ENCODE assay signal across 19 mouse cellular contexts in genomic region chr13:96376871-96377270, GRCm38 (mm10). TPM values are rescaled to one million over a fixed set of nuclear protein-coding genes. Genes with fewer than 3 reads are reported as not detected.
A peak's percentile ranks its signal among the peaks of the same experiment; 100 is the strongest.
DNase-seq lines count a peak whose midpoint lies in the region; ATAC-seq lines count a peak whose summit lies in the region.
"Had no signal": no experiment of that assay in that cellular context is flagged by ENCODE, and none has a peak within 500 bp of the region (broad histone marks: within the 10 kb centered on the region; RNA-seq: fewer than 3 reads in every experiment).

No protein-coding gene starts in this region.

- H3K27ac ChIP-seq in limb, embryonic 15.5 days, result no peak overlapping the region
- H3K27ac ChIP-seq: hindbrain, embryonic 12.5 days; intestine, embryonic 15.5 days; kidney, postnatal 0 days; liver, embryonic 12.5 days had no signal

- H3K9ac ChIP-seq in limb, embryonic 15.5 days, result no peak overlapping the region
- H3K9ac ChIP-seq: hindbrain, embryonic 12.5 days; intestine, embryonic 15.5 days; liver, embryonic 12.5 days had no signal

- H3K36me3 ChIP-seq in limb, embryonic 15.5 days, result no peaks in the 10 kb centered on the region
- H3K36me3 ChIP-seq: hindbrain, embryonic 12.5 days; intestine, embryonic 15.5 days; liver, embryonic 12.5 days had no signal

- WGBS in limb, embryonic 15.5 days, result 73% methylated on average over 18 of the region's 18 CpGs

- peak; percentile 61; the same call in 1 of the 2 replicates for ATAC-seq in limb, embryonic 15.5 days (ENCODE audit: insufficient number of reproducible peaks, low FRiP score, low TSS enrichment, low read depth)
- ATAC-seq: forebrain, embryonic 16.5 days; intestine, embryonic 15.5 days; liver, embryonic 12.5 days; midbrain, embryonic 16.5 days had no signal

- peak; percentile 21 to 25 for DNase-seq in heart, adult 9 months (ENCODE audit: low spot score in 2 of 2)
- DNase-seq in heart, postnatal 25 days (ENCODE audit: low spot score), result no peak
- DNase-seq in NIH3T3 (ENCODE audit: low read depth), result peak; percentile 4
- peak; percentile 29 to 39 for DNase-seq in gastrocnemius, adult 8-10 months (ENCODE audit: low spot score in 2 of 2)
- DNase-seq in adrenal gland, postnatal 4 days (ENCODE audit: low spot score in 2 of 2), result no peak
- DNase-seq in left cerebral cortex, adult 8-10 months (ENCODE audit: low spot score in 2 of 2), result no peak
- DNase-seq: adrenal gland, postnatal 10 days; cerebellum, adult 9-10 months; embryo, embryonic 11 days; layer of hippocampus, adult 9-11 months; right cerebral cortex, postnatal 14 days had no signal

- intact Hi-C loops in heart, postnatal 25 days (cut with DNase I), result no loop called here

- no peaks in the 10 kb centered on the region for H3K27me3 ChIP-seq in limb, embryonic 15.5 days
- H3K27me3 ChIP-seq: hindbrain, embryonic 12.5 days; intestine, embryonic 15.5 days; liver, embryonic 12.5 days; megakaryocyte, embryonic 14.5 days had no signal

- no peaks in the 10 kb centered on the region for H3K4me1 ChIP-seq in limb, embryonic 15.5 days
- H3K4me1 ChIP-seq: hindbrain, embryonic 12.5 days; intestine, embryonic 15.5 days; liver, embryonic 12.5 days had no signal

- H3K9me3 ChIP-seq in limb, embryonic 15.5 days, result no peaks in the 10 kb centered on the region
- H3K9me3 ChIP-seq: hindbrain, embryonic 12.5 days; intestine, embryonic 15.5 days; liver, embryonic 12.5 days had no signal

- no peak overlapping the region for H3K4me3 ChIP-seq in limb, embryonic 15.5 days
- H3K4me3 ChIP-seq: hindbrain, embryonic 12.5 days; intestine, embryonic 15.5 days; liver, embryonic 12.5 days; megakaryocyte, embryonic 14.5 days had no signal

- no peak overlapping the region for H3K4me2 ChIP-seq in limb, embryonic 15.5 days
- H3K4me2 ChIP-seq: hindbrain, embryonic 12.5 days; intestine, embryonic 15.5 days; liver, embryonic 12.5 days had no signal

RNA-seq across cellular contexts. Expression of gene Poc5, which starts 11.2 kb away (rescaled TPM):
- total RNA-seq in heart, postnatal 25 days (2021), result 10 to 100 TPM; 10.5 to 13.4 TPM
- 1 to 10 TPM; 5.3 to 6.9 (median 6.1) TPM for total RNA-seq in gastrocnemius, adult 8-10 months (2022)
- 12.6 and 14.1 TPM in 2 replicates for polyA plus RNA-seq in limb, embryonic 15.5 days (2015; fragmentation: Nextera tagmentation; extraction: Ambion mirVana)
- 10 to 100 TPM; 22.9 to 23.5 TPM for total RNA-seq in adrenal gland, postnatal 4 days (2021)
- 10 to 100 TPM; 30.6 to 38.3 (median 34.1) TPM for total RNA-seq in left cerebral cortex, adult 8-10 months (2022)

Comparison
In these comparisons a context has a peak if more than half of its experiments do, and no peak if none do; other contexts are left out.
1. DNase-seq: peak in heart, adult 9 months (2 of 2), NIH3T3 (single experiment) and gastrocnemius, adult 8-10 months (2 of 2); none in heart, postnatal 25 days (single experiment), adrenal gland, postnatal 4 days (0 of 2) and left cerebral cortex, adult 8-10 months (0 of 2).